Mouse (Mus musculus): Measurements from ENCODE around the gene Uqcr11. TPM values are rescaled to one million over a fixed set of nuclear protein-coding genes. Genes with fewer than 3 reads are reported as not detected.

The Uqcr11 gene
- polyA plus RNA-seq, 1 experiment: 1,967 TPM

DNA sequence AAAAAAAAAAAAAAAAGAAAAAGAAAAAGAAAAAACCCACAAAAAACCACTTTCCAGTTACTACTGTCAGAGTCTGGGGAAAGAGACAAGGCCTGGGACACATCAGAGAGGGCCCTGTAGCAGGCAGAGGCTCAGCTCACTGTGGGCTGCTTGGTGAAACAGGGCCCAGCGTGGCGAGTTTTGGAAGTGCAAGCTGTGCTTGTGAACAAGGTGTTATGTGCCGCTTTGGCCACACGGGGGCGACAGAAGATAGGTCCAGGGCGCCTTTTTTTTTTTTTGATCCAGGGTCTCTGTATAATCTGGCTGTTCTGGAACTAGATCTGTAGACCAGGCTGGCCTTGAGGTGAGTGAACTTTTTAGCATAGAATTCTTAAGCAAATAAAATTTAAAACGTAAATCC lies 30.5 kb downstream of the Uqcr11 start:
- DNase-seq (ENCODE audit: low read depth): no peak

DNA sequence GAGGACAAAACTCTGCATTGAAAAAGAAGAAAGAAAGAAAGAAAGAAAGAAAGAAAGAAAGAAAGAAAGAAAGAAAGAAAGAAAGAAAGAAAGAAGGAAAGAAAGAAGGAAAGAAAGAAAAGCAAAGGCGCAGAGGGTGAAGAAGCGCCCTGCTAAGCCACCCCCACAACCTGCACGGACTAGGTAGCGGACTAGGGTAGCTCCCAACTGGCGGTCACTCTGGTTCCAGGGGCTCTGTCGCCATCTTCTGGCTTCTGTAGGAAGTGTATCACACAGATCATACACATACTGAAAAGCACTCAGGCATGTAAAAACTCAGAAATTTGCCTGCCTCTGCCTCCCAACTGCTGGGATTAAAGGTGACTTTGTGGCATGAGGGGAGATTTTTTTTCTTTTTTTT lies 32.6 kb downstream of the Uqcr11 start:
- DNase-seq (ENCODE audit: low read depth): no peak

DNA sequence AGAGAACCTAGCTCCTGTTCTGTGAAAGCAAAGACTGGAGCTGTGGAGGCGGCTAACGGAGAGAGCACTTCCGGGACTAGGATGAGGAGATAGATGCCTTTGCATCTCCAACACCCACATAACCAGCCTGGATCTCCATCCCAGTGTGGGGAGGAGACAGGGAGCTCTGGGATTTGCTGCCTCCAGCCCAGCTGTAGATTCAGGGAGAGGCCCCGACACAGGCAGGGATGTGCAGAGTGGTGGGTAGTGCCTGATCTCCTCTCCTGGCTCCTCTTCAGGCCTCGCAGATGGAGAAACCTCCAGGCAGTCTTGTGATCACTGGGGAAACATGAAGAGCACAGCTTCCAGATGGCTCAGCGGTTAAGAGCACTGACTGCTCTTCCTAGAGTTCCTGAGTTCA lies 33.9 kb downstream of the Uqcr11 start:
- DNase-seq (ENCODE audit: low read depth): no peak

DNA sequence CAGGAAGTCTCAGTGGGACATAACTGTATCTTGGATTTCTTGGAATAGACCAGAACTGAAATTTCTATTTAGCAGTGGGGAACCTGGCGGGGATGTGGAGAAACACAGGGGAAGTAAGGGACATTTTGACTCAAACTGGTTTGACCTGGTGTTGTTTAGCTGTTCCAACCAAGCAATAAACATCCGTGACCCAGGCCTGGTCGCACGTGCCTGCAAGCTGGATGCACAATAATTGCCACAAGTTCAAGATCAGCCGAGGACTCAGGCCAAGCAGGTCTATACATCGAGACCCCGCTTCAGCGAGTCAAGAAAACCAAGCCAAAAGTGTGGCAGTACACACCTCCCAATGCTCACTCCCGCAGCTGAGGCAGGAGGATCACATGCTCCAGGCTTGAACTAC lies 34.6 kb downstream of the Uqcr11 start:
- no peak for DNase-seq (ENCODE audit: low read depth)

DNA sequence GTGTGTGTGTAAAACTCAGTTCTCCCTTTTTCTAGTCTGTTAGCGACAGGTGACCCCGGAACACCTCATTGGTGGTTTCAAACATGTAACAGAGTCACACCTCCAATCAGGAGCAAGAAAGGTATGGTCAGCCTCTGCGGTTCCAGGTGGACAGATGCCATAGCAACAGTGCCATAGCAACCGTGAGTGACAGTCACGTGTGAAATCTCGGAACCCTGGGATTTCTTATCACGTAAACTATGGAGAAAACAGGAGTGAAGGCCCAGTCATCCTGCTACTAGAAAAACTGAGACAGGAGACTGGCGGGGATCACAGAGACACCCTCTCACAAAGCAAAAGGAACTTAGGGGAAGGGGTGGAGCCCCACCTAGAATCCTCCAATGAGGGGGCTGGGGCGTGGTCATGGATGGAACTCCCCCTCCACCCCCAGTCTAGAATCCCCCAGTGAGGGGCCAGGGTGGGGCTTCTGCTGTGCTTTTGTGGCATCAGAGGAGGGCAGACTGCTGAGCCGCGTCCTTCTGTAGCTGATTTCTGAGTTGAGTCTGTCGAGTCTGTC lies 35.1 kb downstream of the Uqcr11 start:
- DNase-seq (ENCODE audit: low read depth): no peak

DNA sequence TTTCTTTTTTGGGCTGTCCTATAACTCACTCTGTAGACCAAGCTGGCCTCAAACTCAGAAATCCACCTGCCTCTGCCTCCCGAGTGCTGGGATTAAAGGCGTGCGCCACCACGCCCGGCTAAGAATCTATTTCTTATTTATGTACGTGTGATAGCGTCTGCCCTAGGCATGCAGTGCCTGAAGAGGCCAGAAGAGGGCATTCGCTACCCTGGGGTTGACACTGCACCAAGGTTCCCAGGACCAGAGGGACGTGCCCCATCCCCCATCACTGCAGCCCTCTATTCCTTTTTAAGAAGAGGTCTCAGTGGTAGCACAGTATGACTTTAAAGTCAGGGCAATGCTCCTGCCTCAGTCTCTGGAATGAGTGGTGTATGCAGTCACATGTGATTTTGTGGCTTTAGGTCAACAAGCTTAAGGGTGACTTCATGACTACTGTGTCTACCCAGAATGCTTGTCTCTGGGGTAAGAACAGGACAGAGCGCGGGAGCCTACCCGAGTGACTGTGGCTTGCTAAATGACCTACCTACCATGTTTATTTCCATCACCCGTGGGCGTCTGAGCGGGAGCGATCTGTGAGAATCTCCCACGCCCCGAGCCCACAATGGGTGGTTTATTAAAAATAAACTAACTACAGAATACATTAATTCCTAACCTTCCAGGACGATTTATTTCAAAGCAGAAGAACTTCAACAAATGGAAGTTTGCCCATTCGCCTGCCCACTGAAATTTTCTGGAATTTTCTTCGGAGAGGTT lies 36.5 kb downstream of the Uqcr11 start:
- DNase-seq (ENCODE audit: low read depth): no peak

DNA sequence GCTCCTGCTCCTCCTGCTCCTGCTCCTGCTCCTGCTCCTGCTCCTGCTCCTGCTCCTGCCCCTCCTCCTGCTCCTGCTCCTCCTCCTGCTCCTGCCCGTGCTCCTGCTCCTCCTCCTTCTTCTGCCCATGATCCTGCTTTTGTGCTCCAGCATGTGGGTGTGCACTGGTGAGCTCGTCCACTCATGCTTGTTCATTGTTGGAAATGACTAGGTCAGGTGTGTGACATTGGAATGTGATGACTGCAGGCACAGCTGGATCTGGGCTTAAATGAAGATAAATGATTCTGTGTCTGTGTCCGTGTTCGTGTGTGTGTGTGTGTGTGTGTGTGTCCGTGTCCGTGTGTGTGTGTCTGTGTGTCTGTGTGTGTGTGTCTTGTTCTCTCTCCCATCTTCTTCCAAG lies 38.2 kb downstream of the Uqcr11 start:
- no peak for DNase-seq (ENCODE audit: low read depth)

DNA sequence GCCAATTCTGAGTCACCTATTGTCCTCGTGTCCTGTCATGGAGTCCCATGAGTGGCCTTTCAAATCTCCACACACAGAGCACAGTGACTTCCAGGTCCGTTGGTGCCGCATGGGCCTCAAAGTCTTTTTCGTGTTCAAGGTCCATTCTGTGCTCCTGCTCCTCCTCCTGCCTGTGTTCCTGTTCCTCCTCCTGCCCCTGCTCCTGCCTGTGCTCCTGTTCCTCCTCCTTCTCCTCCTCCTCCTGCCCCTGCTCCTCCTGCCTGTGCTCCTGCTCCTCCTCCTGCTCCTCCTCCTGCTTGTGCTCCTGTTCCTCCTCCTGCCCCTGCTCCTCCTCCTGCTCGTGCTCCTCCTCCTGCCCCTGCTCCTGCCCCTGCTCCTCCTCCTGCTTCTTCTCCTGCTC lies 38.7 kb downstream of the Uqcr11 start:
- DNase-seq (ENCODE audit: low read depth): no peak

DNA sequence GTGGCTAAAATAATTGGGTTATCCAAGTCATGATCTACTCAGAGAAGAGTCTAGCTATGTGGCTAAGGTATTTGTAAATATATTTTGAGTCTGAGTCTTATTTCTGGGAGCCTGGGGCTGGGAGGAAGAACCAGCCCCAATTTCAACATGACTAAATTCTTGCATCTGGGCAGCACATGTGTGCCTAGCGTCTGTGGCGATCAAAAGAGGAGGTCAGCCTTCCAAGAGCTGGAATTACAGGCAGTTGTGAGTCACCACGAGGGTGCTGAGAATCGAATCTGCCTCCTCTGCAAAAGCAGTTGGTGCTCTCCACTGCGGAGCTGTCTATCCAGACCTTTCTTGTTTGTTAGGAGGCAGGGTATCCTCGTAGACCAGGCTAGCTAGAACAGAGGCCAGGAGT lies 40.9 kb downstream of the Uqcr11 start:
- DNase-seq (ENCODE audit: low read depth): no peak

DNA sequence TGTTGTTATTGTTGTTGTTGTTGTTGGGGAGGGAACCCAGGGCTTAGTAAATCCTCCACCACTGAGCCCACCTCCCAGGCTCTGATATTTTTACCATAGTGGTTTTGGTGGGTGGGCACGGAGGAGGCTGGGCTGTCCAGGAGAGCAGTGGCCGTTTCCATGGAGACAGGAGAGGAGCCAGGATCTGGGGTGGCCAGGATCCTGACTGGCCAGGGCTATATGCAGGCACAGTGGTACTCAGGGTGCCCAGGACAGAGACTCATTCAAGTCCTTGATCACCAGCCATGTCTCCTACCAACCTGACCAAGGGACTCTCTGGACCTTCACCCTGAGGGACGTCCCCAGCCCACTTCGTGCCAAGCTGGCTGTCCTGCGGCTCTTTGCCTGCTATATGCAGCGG lies 42.9 kb downstream of the Uqcr11 start:
- DNase-seq (ENCODE audit: low read depth): no peak

DNA sequence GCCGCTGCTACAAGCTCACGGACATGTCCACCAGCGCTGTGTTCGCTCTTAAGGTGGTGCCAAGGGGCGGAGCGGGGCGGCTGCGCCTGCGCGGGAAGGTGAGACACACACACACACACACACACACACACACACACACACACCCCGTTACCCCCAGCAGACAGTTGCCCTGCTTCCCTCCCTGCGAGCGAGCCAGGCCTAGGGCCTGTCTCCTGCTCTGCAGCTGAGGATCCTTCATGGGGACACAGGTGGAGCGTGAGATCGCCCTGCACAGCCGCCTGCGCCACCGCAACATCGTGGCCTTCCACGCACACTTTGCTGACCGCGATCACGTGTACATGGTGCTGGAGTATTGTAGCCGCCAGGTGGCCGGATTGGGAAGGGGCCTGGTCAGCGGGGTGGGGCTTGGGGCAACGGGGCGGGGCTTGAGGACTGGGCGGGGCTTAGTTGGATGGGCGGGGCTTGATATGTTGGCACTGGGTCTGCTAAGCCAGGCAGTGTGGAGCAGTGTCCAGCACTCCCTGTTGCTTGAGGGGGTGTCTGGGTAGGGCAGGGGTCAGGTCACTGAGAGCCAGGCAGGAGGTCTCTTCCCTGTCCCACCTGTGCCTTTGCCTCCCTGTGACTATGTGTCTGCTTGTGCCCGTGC lies 48.5 kb downstream of the Uqcr11 start:
- no peak for DNase-seq (ENCODE audit: low read depth)

DNA sequence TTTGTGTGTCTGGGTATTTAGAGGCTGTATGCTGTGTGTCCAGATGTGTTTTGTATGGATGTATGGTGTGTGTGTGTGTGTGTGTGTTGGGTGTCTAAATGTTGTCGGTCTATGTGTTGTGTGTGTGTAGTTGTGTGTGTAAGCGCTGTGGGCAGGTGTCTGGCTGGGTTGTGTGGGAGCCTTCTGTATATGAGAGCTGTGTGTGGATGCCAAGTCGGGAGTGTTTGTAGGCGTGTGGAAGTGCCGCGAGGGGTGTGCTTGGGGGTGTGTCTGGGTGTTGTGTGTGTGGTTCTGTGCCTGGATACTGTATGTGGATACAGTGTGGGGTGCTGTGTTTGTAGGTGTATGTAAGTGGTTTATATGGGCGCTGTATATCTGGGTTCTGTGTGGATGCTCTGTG lies 49.3 kb downstream of the Uqcr11 start:
- DNase-seq (ENCODE audit: low read depth): no peak

DNA sequence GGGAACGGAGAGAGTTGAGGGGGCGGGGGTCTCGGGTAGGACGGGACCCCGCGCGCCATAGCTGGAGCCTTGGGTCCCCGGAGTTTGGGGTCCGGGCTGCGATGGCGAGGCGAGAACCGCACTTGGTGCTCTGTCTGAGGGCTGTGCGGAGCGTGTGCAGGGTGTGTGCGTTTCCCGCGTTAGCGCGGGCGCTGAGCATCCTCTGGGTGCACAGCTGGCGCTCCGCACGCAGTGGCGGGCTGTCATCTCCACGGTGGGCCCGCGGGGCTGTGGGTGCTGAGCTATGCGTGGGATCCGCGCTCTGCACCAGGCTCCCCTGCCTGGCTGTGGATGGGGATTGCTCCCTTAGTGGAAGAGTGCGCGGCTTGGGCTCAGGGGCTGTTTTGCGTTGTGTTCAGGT lies 49.9 kb downstream of the Uqcr11 start:
- no peak for DNase-seq (ENCODE audit: low read depth)

DNA sequence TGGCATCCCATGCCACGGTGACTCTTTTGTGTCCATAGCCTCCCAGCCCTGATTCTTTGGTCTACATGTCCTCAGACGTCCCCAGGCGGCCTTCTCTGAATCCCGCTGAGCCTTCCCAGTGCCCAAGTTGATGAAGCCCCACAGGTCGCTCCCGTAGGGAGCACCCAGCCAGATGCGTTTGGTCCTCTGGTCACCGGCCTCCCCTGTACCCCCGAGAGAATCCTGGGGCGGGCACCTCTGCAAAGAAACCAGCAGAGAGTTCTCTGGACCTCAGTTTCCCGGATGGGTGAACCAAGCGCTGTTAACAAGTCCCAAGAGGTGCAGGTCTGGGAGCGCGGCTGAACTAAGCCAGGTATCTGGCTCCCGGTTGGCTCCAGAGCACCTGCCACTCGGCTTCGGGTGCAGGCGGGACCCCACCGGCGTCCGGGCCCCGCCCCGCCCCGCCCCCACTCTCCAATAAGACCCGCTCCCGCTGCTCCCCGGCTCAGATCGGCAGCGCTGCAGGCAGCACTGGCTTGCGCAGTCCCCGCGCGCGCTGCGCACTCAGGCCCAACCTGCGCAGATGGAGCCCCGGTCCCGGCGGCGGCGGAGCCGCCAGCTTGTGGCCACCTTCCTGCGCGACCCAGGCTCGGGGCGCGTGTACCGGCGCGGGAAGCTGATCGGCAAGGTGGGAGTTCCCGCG lies 50.5 kb downstream of the Uqcr11 start, which contains the start of gene Plk5:
TSS of gene Plk5 (plus strand) at position 459 of the 682 bp plus-strand sequence.
- no peak for DNase-seq (ENCODE audit: low read depth)

DNA sequence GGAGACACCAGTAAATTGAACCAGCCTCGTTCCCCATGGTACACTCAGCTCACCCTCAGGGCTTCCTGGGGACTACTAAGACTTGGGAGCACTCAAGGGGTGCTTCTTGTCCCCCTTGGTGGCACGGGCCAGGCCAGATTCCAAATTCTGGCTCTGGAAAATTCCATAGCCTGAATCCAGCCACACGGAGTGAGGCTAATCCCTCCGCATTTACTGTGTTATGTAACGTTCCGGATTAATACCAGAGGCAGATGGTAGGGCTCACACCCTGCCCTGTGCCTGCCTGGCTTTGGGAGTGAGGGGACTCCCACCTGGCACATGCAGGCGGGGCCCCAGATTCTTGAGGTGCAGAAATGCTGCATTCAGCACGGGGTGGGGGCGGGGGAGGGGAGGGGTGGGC lies 51.2 kb downstream of the Uqcr11 start:
- DNase-seq (ENCODE audit: low read depth): no peak

Other genes with a start within 250 kb of the Uqcr11 start
- gene Cirbp, start 240.8 kb downstream of the Uqcr11 start, polyA plus RNA-seq (2012; rRNA removed): 159 and 198 TPM in 2 replicates
- 9.3 and 13.7 TPM in 2 replicates for gene 1600002K03Rik, start 233.9 kb downstream of the Uqcr11 start, polyA plus RNA-seq (2012; rRNA removed)
- 3.2 and 4.0 TPM in 2 replicates for gene Efna2, start 227.3 kb downstream of the Uqcr11 start, polyA plus RNA-seq (2012; rRNA removed)
- 52.5 and 54.1 TPM in 2 replicates for gene Mum1, start 180.4 kb downstream of the Uqcr11 start, polyA plus RNA-seq (2012; rRNA removed)
- 335 and 336 TPM in 2 replicates for gene Ndufs7, start 157.7 kb downstream of the Uqcr11 start, polyA plus RNA-seq (2012; rRNA removed)
- 252 and 295 TPM in 2 replicates for gene Gamt, start 145.8 kb downstream of the Uqcr11 start, polyA plus RNA-seq (2012; rRNA removed)
- 43.5 and 68.3 TPM in 2 replicates for gene Dazap1, start 145.3 kb downstream of the Uqcr11 start, polyA plus RNA-seq (2012; rRNA removed)
- gene Rps15, start 114.4 kb downstream of the Uqcr11 start, polyA plus RNA-seq (2012; rRNA removed): 1,514 and 1,586 TPM in 2 replicates
- 1.4 and 1.5 TPM in 2 replicates for gene Apc2, start 110.9 kb downstream of the Uqcr11 start, polyA plus RNA-seq (2012; rRNA removed)
- 55.9 and 62.7 TPM in 2 replicates for gene 2310011J03Rik, start 86.3 kb downstream of the Uqcr11 start, polyA plus RNA-seq (2012; rRNA removed)
- 10.4 and 10.6 TPM in 2 replicates for gene Pcsk4, start 77.3 kb downstream of the Uqcr11 start, polyA plus RNA-seq (2012; rRNA removed)
- 28.7 and 51.2 TPM in 2 replicates for gene Reep6, start 76.9 kb downstream of the Uqcr11 start, polyA plus RNA-seq (2012; rRNA removed)
- 11.2 and 18.2 TPM in 2 replicates for gene Adamtsl5, start 58.4 kb downstream of the Uqcr11 start, polyA plus RNA-seq (2012; rRNA removed)
- gene Plk5, start 50.4 kb downstream of the Uqcr11 start, polyA plus RNA-seq (2012; rRNA removed): 0.57 and 0.93 TPM in 2 replicates
- gene Mex3d, start 19.2 kb downstream of the Uqcr11 start, polyA plus RNA-seq (2012; rRNA removed): 13.3 and 19.1 TPM in 2 replicates
- 145 and 160 TPM in 2 replicates for gene Mbd3, start 7.3 kb downstream of the Uqcr11 start, polyA plus RNA-seq (2012; rRNA removed)
- 56.8 and 63.8 TPM in 2 replicates for gene Tcf3, start 26.8 kb upstream of the Uqcr11 start, polyA plus RNA-seq (2012; rRNA removed)
- not detected in 2 replicates for gene Onecut3, start 88.0 kb upstream of the Uqcr11 start, polyA plus RNA-seq (2012; rRNA removed)
- 9.0 and 9.6 TPM in 2 replicates for gene Atp8b3, start 132.3 kb upstream of the Uqcr11 start, polyA plus RNA-seq (2012; rRNA removed)
- 35.3 and 36.9 TPM in 2 replicates for gene Rexo1, start 154.7 kb upstream of the Uqcr11 start, polyA plus RNA-seq (2012; rRNA removed)
- gene Klf16, start 170.5 kb upstream of the Uqcr11 start, polyA plus RNA-seq (2012; rRNA removed): 20.8 and 30.5 TPM in 2 replicates
- 192 and 205 TPM in 2 replicates for gene Abhd17a, start 183.5 kb upstream of the Uqcr11 start, polyA plus RNA-seq (2012; rRNA removed)
- gene Scamp4, start 196.0 kb upstream of the Uqcr11 start, polyA plus RNA-seq (2012; rRNA removed): 82.6 and 91.5 TPM in 2 replicates
- 9.5 and 9.6 TPM in 2 replicates for gene Adat3, start 196.1 kb upstream of the Uqcr11 start, polyA plus RNA-seq (2012; rRNA removed)
- gene Gm49322, start 199.2 kb upstream of the Uqcr11 start, polyA plus RNA-seq (2012; rRNA removed): 1.5 and 2.1 TPM in 2 replicates
- gene Csnk1g2, start 216.0 kb upstream of the Uqcr11 start, polyA plus RNA-seq (2012; rRNA removed): 228 and 235 TPM in 2 replicates

Data from gonadal fat pad, adult 2 months (tissue).